Mouse (Mus musculus) thymus, postnatal 14 days (tissue): ENCODE measurements around the gene Dao.

Source experiments
- DNase-seq: peaks from one replicate; pipeline ENCODE4 v3.0.0; 2021

The Dao gene

GRCm38 (mm10) chr5:114003542-114003941, at the start of gene Dao:
TSS of gene Dao (plus strand) at chr5:114003703.
- DNase-seq, result no peak

- peak; percentile 81 for DNase-seq
Measured at GRCm38 (mm10) chr5:113954421-113954820, 49.1 kb upstream of the Dao start.

GRCm38 (mm10) chr5:113955281-113955680, 48.2 kb upstream of the Dao start:
- DNase-seq, result no peak

GRCm38 (mm10) chr5:113955691-113956090, 47.8 kb upstream of the Dao start:
- DNase-seq, result no peak

GRCm38 (mm10) chr5:113956510-113956909, 47.0 kb upstream of the Dao start:
- DNase-seq, result peak; percentile 85

- DNase-seq, result no peak
Measured at GRCm38 (mm10) chr5:113959039-113959438, 44.5 kb upstream of the Dao start.

- DNase-seq, result no peak
Measured at GRCm38 (mm10) chr5:113960416-113960815, 43.1 kb upstream of the Dao start.

- DNase-seq, result no peak
Measured at GRCm38 (mm10) chr5:113961776-113962175, 41.7 kb upstream of the Dao start.

- DNase-seq, result no peak
Measured at GRCm38 (mm10) chr5:113964972-113965371, 38.5 kb upstream of the Dao start.

GRCm38 (mm10) chr5:113965659-113966185, 37.8 kb upstream of the Dao start:
- DNase-seq, result no peak

GRCm38 (mm10) chr5:113966452-113967150, 36.9 kb upstream of the Dao start:
- no peak for DNase-seq

GRCm38 (mm10) chr5:113968371-113968770, 35.1 kb upstream of the Dao start:
- DNase-seq, result no peak

- no peak for DNase-seq
Measured at GRCm38 (mm10) chr5:113971434-113971960, 32.0 kb upstream of the Dao start.

- no peak for DNase-seq
Measured at GRCm38 (mm10) chr5:113972589-113973515, 30.7 kb upstream of the Dao start.

- no peak for DNase-seq
Measured at GRCm38 (mm10) chr5:113973790-113974189, 29.7 kb upstream of the Dao start.

GRCm38 (mm10) chr5:113974576-113974975, 28.9 kb upstream of the Dao start:
- DNase-seq, result no peak

- DNase-seq, result no peak
Measured at GRCm38 (mm10) chr5:113975538-113976215, 27.8 kb upstream of the Dao start.

- no peak for DNase-seq
Measured at GRCm38 (mm10) chr5:113976597-113976996, 26.9 kb upstream of the Dao start.

- DNase-seq, result no peak
Measured at GRCm38 (mm10) chr5:113977309-113977708, 26.2 kb upstream of the Dao start.

- DNase-seq, result no peak
Measured at GRCm38 (mm10) chr5:113980511-113980910, 23.0 kb upstream of the Dao start.

GRCm38 (mm10) chr5:113981171-113981570, 22.3 kb upstream of the Dao start:
- no peak for DNase-seq

- no peak for DNase-seq
Measured at GRCm38 (mm10) chr5:113981843-113982242, 21.7 kb upstream of the Dao start.

GRCm38 (mm10) chr5:113983541-113983940, 20.0 kb upstream of the Dao start:
- DNase-seq, result no peak
